Mouse (Mus musculus) lung, postnatal 0 days (tissue): ENCODE data around the gene Hsp90ab1. TPM values are rescaled to one million over a fixed set of nuclear protein-coding genes. Genes with fewer than 3 reads are reported as not detected.
A peak's percentile ranks its signal among the peaks of the same experiment; 100 is the strongest.

ENCODE experiments used
- ATAC-seq: fragments of 200-750 bp; cut with Nextera tagmentation; 2 replicates; pipeline ENCODE4 v1.8.0; 2017; ENCODE audit warnings: moderate library complexity
- DNase-seq: peaks from one replicate; pipeline ENCODE4 v3.0.0-alpha.2; 2016; ENCODE audit warnings: low spot score
- H3K27ac ChIP-seq: fragments of 300-500 bp; sonication (generic); 2 replicates; pipeline ENCODE4 v1.5.1; 2014; ENCODE audit warnings: antibody characterized with exemption, mild to moderate bottlenecking, low read length, mixed read lengths
- H3K27me3 ChIP-seq: fragments of 300-500 bp; sonication (generic); replicated peaks from 2 replicates; pipeline ENCODE4 v1.6.1; 2014; ENCODE audit warnings: low read length, mixed read lengths; ENCODE audit not compliant: insufficient read depth
- H3K36me3 ChIP-seq: fragments of 300-500 bp; sonication (generic); 2 replicates; pipeline ENCODE4 v1.6.1; 2014; ENCODE audit warnings: low read length, mixed read lengths; ENCODE audit not compliant: insufficient read depth
- H3K4me1 ChIP-seq: fragments of 300-500 bp; sonication (generic); 2 replicates; pipeline ENCODE4 v1.6.1; 2014; ENCODE audit warnings: antibody characterized with exemption, low read depth, low read length, mixed read lengths; ENCODE audit not compliant: insufficient read depth
- H3K4me2 ChIP-seq: fragments of 300-500 bp; sonication (generic); replicated peaks from 2 replicates; pipeline ENCODE4 v1.6.1; 2014; ENCODE audit warnings: low read depth, mild to moderate bottlenecking, low read length, moderate library complexity, mixed read lengths
- H3K4me3 ChIP-seq: fragments of 300-500 bp; sonication (generic); 2 replicates; pipeline ENCODE4 v1.5.1; 2014; ENCODE audit warnings: low read depth, low read length
- H3K9ac ChIP-seq: fragments of 300-500 bp; sonication (generic); replicated peaks from 2 replicates; pipeline ENCODE4 v1.6.1; 2014; ENCODE audit warnings: low read depth, mild to moderate bottlenecking
- H3K9me3 ChIP-seq: fragments of 300-500 bp; sonication (generic); 2 replicates; pipeline ENCODE4 v1.6.1; 2016; ENCODE audit warnings: low read length, mixed read lengths
- CTCF ChIP-seq: IDR thresholded peaks from 2 replicates; pipeline ENCODE4 v1.5.1; 2016; ENCODE audit warnings: antibody characterized with exemption, mild to moderate bottlenecking
- EP300 ChIP-seq: IDR thresholded peaks from 2 replicates; pipeline ENCODE4 v1.6.1; 2016; ENCODE audit warnings: antibody characterized with exemption, mild to moderate bottlenecking, control low read depth
- WGBS: fragments of 180-500 bp; shearing (Covaris S2); extraction: QIAGEN DNeasy Blood & Tissue Kit; methylation state at CpG from one replicate; pipeline ENCODE4 v1.1.7; 2014; 5-methylcytosine and 5-hydroxymethylcytosine counted together
- polyA plus RNA-seq: library from polyadenylated mRNA; unstranded; fragments of >200 nt; fragmentation: Nextera tagmentation; extraction: Ambion mirVana; gene quantifications from 2 replicates; pipeline ENCODE4 v1.2.1, GENCODE M21; 2015

Gene Hsp90ab1
- polyA plus RNA-seq, 1 experiment from 2014 or later: 607 TPM

DNA sequence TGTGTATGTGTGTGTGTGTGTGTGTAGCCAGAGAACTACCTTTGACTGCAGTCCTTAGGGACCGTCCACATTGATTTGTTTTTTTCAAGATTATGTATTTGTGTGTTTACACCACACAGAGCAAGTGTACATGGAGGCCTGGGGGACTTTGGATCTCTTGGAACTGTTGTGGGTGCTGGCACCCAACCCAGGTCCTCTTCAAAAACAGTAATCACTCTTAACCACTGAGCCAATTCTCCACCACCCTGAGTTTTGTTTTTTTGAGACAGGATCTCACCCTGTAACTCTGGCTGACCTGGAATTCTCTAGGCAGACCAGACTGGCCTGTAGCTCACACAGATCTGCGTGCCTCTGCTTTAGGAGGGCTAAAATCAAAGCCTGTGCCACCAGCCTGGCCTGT lies 25.3 kb upstream of the Hsp90ab1 start:
- H3K4me2 ChIP-seq: no peak overlapping the region
- H3K27me3 ChIP-seq: no peaks in the 10 kb centered on the region
- TF ChIP-seq EP300 (no peak), CTCF (no peak)
- peaks cover 32% of the 10 kb centered on the region for H3K4me1 ChIP-seq
- no peak overlapping the region for H3K27ac ChIP-seq
- H3K36me3 ChIP-seq: no peaks in the 10 kb centered on the region
- no peak for ATAC-seq
- H3K9me3 ChIP-seq: no peaks in the 10 kb centered on the region
- DNase-seq: no peak
- no peak overlapping the region for H3K4me3 ChIP-seq
- no peak overlapping the region for H3K9ac ChIP-seq
- WGBS: 93% methylated on average over 2 of the region's 2 CpGs

GRCm38 (mm10) chr17:45597787-45598186 lies 24.7 kb upstream of the Hsp90ab1 start:
- 31% methylated on average over 3 of the region's 3 CpGs for WGBS
- peaks cover 38% of the 10 kb centered on the region for H3K4me1 ChIP-seq
- DNase-seq (peak; percentile 79), ATAC-seq (peak; percentile 32)
- no peak overlapping the region for H3K9ac ChIP-seq
- H3K36me3 ChIP-seq: no peaks in the 10 kb centered on the region
- no peaks in the 10 kb centered on the region for H3K27me3 ChIP-seq
- H3K4me2 ChIP-seq: no peak overlapping the region
- H3K27ac ChIP-seq: no peak overlapping the region
- H3K4me3 ChIP-seq: no peak overlapping the region
- TF ChIP-seq CTCF: no peak
- no peak for TF ChIP-seq EP300
- H3K9me3 ChIP-seq: no peaks in the 10 kb centered on the region

GRCm38 (mm10) chr17:45596631-45597396 lies 23.7 kb upstream of the Hsp90ab1 start:
- peak; percentile 80 for DNase-seq
- H3K27me3 ChIP-seq: no peaks in the 10 kb centered on the region
- H3K4me3 ChIP-seq: no peak overlapping the region
- ATAC-seq: peak; percentile 61
- no peak overlapping the region for H3K4me2 ChIP-seq
- H3K9me3 ChIP-seq: no peaks in the 10 kb centered on the region
- TF ChIP-seq EP300: no peak
- TF ChIP-seq CTCF: peak; percentile 87
- H3K9ac ChIP-seq: no peak overlapping the region
- WGBS: 30% methylated on average over 11 of the region's 11 CpGs
- H3K4me1 ChIP-seq: peaks cover 45% of the 10 kb centered on the region
- no peaks in the 10 kb centered on the region for H3K36me3 ChIP-seq
- peak overlapping the region; percentile 62; the same call in 1 of the 2 replicates for H3K27ac ChIP-seq

DNA sequence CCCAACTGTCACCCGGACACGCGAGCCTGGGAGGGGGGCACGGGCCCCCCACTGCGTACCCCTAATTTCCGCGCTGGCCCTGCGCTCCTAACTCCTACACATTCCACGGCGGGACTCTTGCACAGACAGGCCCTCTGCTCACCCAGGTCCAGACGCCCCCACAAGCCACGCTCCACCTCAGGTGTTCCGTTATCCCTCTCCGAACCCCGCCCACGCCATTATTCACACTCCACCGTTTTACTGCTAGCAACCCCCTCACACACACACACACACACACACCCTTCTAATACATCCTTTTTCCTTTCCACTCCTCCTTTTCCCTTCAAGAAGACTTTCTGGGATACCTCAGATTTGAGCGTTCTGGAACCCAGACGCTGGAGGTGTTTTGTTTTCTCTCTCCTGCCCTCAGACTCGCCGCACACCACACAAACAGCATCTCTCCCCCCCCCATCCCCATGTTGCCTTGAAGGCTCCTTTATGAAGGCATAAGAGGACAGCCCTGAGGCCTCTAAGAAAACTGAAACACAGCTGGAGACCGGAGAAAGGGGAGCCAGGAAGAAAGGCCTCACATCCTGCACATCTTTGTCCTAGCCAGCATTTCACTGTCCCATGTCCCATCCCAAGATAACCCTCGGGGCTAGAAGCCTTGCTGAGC lies 22.8 kb upstream of the Hsp90ab1 start:
- Histone ChIP-seq H3K27me3 (no peaks in the 10 kb centered on the region), H3K9me3 (no peaks in the 10 kb centered on the region), H3K27ac (0 out of 2 replicates have a peak overlapping the region, but pooled peaks have one; percentile 7), H3K4me3 (peak overlapping the region; percentile 54), H3K9ac (peak overlapping the region; percentile 42; the same call in 1 of the 2 replicates), H3K4me2 (peak overlapping the region; percentile 97), H3K36me3 (no peaks in the 10 kb centered on the region), H3K4me1 (peaks cover 53% of the 10 kb centered on the region)
- no peak for ATAC-seq
- WGBS: 12% methylated on average over 23 of the region's 23 CpGs
- no peak for DNase-seq
- TF ChIP-seq EP300 (no peak), CTCF (no peak)

DNA sequence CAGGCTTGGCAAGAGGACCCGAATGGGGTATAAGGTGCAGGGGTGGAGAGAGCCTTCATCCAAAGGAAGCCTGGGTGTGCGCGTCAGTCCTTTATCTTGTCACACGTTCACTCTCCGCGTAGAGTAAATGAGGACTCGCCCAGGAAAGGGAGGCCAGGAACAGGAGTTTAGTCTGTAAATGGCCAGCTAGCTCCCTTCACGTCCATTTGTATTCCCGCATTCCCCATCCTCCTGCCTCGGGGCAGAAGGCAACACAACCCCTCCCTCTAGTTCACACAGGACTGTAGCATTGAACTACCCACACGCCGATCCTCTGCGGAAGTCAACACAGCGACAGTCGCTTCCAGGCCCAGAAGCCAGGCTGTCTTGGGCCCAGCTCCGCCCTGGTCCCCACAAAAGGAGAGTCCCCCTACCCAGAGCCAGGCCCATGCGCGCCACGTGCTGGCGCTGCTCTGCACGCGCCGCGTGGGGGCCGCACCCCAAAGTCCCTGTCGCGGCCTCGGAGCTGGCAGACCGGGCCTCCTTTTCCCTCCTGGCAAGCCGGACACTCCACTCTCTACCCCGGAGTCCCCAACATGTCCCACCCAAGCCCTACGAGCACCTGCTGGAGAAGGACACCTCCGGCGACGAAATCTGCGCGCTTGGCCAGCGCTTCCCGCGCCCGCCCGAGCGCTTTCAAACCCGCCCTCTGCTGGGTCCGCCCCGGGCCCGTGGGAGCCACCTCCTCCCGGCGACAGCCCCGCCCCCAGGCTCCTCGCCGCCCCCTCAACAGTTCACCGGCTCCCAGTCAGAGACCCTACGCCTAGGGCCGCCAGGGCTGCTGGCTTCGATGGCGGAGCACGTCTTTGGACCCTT lies 22.0 kb upstream of the Hsp90ab1 start:
- H3K9ac ChIP-seq: peak overlapping the region; percentile 42
- TF ChIP-seq EP300 (no peak), CTCF (0 out of 2 replicates have a peak, but pooled peaks have one; percentile 3)
- ATAC-seq (peak; percentile 57), DNase-seq (peak; percentile 78)
- H3K4me3 ChIP-seq: peak overlapping the region; percentile 54
- no peaks in the 10 kb centered on the region for H3K36me3 ChIP-seq
- peaks cover 53% of the 10 kb centered on the region for H3K4me1 ChIP-seq
- peak overlapping the region; percentile 7; the same call in 1 of the 2 replicates for H3K27ac ChIP-seq
- under 1% methylated on average over 55 of the region's 58 CpGs for WGBS
- no peaks in the 10 kb centered on the region for H3K27me3 ChIP-seq
- H3K9me3 ChIP-seq: no peaks in the 10 kb centered on the region
- H3K4me2 ChIP-seq: peak overlapping the region; percentile 97
